Mouse (Mus musculus): Measurements from ENCODE around the gene Efcab6. TPM values are rescaled to one million over a fixed set of nuclear protein-coding genes. Genes with fewer than 3 reads are reported as not detected.

The Efcab6 gene
- polyA plus RNA-seq, 1 experiment from 2014 or later, result not detected

GRCm38 (mm10) chr15:84058841-84059240 lies 6.3 kb downstream of the Efcab6 start:
- H3K9me3 ChIP-seq (replicated peaks), result peaks cover 10% of the 10 kb centered on the region
- H3K4me3 ChIP-seq, result no peak overlapping the region
- H3K9ac ChIP-seq, result no peak overlapping the region
- H3K4me1 ChIP-seq (replicated peaks), result no peaks in the 10 kb centered on the region
- H3K27ac ChIP-seq (ENCODE audit: poor library complexity, severe bottlenecking), result no peak overlapping the region
- no peak for ATAC-seq (ENCODE audit: insufficient number of reproducible peaks, low FRiP score)
- no peak overlapping the region for H3K4me2 ChIP-seq
- 73% methylated on average over 6 of the region's 6 CpGs for WGBS
- no peaks in the 10 kb centered on the region for H3K36me3 ChIP-seq
- H3K27me3 ChIP-seq (replicated peaks), result peaks cover 17% of the 10 kb centered on the region

- Histone ChIP-seq H3K36me3 (no peaks in the 10 kb centered on the region), H3K9ac (no peak overlapping the region), H3K4me3 (no peak overlapping the region), H3K27me3 (replicated peaks) (peaks cover 12% of the 10 kb centered on the region), H3K4me1 (replicated peaks) (peaks cover 10% of the 10 kb centered on the region), H3K27ac (ENCODE audit: poor library complexity, severe bottlenecking) (no peak overlapping the region), H3K9me3 (replicated peaks) (no peaks in the 10 kb centered on the region), H3K4me2 (no peak overlapping the region)
- 60% methylated on average over 5 of the region's 5 CpGs for WGBS
- ATAC-seq (ENCODE audit: insufficient number of reproducible peaks, low FRiP score), result no peak
These were observed 9.1 kb downstream of the Efcab6 start for GRCm38 (mm10) chr15:84056083-84056482.

- Histone ChIP-seq H3K36me3 (no peaks in the 10 kb centered on the region), H3K9ac (no peak overlapping the region), H3K9me3 (replicated peaks) (no peaks in the 10 kb centered on the region), H3K4me2 (peak overlapping the region; percentile 44), H3K4me1 (replicated peaks) (peaks cover 10% of the 10 kb centered on the region), H3K4me3 (no peak overlapping the region), H3K27me3 (replicated peaks) (peaks cover 12% of the 10 kb centered on the region), H3K27ac (ENCODE audit: poor library complexity, severe bottlenecking) (no peak overlapping the region; the same call in 1 of the 2 replicates)
- 20% methylated on average over 9 of the region's 9 CpGs for WGBS
- ATAC-seq (ENCODE audit: insufficient number of reproducible peaks, low FRiP score), result 0 out of 2 replicates have a peak, but pooled peaks have one; percentile 53
These were observed 11.3 kb downstream of the Efcab6 start for GRCm38 (mm10) chr15:84053859-84054258.

DNA sequence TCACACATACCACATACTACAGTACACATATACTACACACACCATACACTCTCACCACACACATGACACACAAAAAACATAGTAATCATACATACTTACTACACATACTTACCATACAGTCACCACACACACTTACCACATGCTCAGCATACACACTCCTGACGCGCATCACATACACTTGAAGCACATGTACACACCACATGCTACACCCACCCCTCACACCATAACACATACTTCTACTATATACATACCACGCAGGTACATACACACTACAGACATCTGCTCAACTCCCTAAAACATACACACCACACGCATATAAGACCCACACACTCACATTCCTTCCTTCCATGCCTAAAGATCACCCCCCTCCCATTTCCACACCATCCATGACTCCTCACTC lies 11.9 kb downstream of the Efcab6 start:
- Histone ChIP-seq H3K27me3 (replicated peaks) (peaks cover 12% of the 10 kb centered on the region), H3K36me3 (no peaks in the 10 kb centered on the region), H3K27ac (ENCODE audit: poor library complexity, severe bottlenecking) (no peak overlapping the region), H3K4me2 (no peak overlapping the region), H3K9me3 (replicated peaks) (no peaks in the 10 kb centered on the region), H3K4me1 (replicated peaks) (peaks cover 10% of the 10 kb centered on the region), H3K4me3 (no peak overlapping the region), H3K9ac (no peak overlapping the region)
- 89% methylated on average over 4 of the region's 4 CpGs for WGBS
- no peak for ATAC-seq (ENCODE audit: insufficient number of reproducible peaks, low FRiP score)

DNA sequence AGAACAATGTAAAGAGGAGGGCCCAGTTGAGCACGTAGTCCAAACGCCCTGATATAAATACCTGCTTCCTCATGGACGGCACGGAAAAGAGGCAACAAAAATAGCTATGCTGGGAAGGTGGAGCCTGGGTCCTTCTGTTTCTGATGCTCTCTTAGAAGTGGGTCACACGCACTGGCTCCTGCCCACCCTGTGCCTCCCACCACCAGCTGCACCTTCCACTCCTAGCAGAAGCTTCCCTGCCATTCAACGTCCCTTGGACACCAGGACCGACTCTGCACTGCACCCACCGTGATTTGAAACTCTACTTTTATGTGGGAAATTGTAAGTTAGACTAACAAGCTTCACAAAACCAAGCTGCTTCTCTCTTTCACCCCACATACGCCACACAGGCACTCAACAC lies 12.8 kb downstream of the Efcab6 start:
- no peak overlapping the region for H3K4me3 ChIP-seq
- peaks cover 10% of the 10 kb centered on the region for H3K4me1 ChIP-seq (replicated peaks)
- no peaks in the 10 kb centered on the region for H3K9me3 ChIP-seq (replicated peaks)
- H3K4me2 ChIP-seq, result no peak overlapping the region
- no peak overlapping the region for H3K9ac ChIP-seq
- no peak overlapping the region for H3K27ac ChIP-seq (ENCODE audit: poor library complexity, severe bottlenecking)
- no peaks in the 10 kb centered on the region for H3K36me3 ChIP-seq
- ATAC-seq (ENCODE audit: insufficient number of reproducible peaks, low FRiP score), result no peak
- H3K27me3 ChIP-seq (replicated peaks), result peaks cover 12% of the 10 kb centered on the region
- 61% methylated on average over 9 of the region's 9 CpGs for WGBS

DNA sequence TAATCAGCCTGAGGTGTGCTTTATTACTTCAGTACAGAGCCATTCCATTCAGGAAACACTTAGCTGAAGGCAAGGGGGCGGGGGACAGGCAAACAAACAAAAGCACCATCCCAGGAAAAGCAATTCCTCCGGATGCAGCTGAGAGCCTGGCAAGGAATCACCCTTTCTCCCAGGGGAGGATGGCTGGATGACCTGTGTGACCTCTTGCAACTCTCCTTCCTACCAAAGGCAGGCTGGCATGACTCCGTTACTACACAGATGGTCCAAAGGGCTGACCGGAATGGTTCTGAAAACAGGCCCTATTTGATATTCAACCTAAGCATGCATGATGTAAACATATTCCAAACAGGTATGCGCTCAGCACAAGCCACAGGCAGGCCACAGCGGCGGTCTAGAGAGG lies 15.6 kb downstream of the Efcab6 start:
- Histone ChIP-seq H3K9me3 (replicated peaks) (peaks cover 1% of the 10 kb centered on the region), H3K36me3 (no peaks in the 10 kb centered on the region), H3K4me2 (no peak overlapping the region), H3K27ac (ENCODE audit: poor library complexity, severe bottlenecking) (no peak overlapping the region), H3K27me3 (replicated peaks) (peaks cover 5% of the 10 kb centered on the region), H3K4me1 (replicated peaks) (peaks cover 10% of the 10 kb centered on the region), H3K4me3 (no peak overlapping the region), H3K9ac (no peak overlapping the region)
- WGBS, result 73% methylated on average over 7 of the region's 7 CpGs
- no peak for ATAC-seq (ENCODE audit: insufficient number of reproducible peaks, low FRiP score)

GRCm38 (mm10) chr15:84045562-84045961 lies 19.6 kb downstream of the Efcab6 start:
- Histone ChIP-seq H3K27me3 (replicated peaks) (no peaks in the 10 kb centered on the region), H3K9me3 (replicated peaks) (peaks cover 6% of the 10 kb centered on the region), H3K27ac (ENCODE audit: poor library complexity, severe bottlenecking) (no peak overlapping the region), H3K36me3 (no peaks in the 10 kb centered on the region), H3K9ac (no peak overlapping the region), H3K4me1 (replicated peaks) (no peaks in the 10 kb centered on the region), H3K4me2 (no peak overlapping the region), H3K4me3 (no peak overlapping the region)
- ATAC-seq (ENCODE audit: insufficient number of reproducible peaks, low FRiP score), result no peak
- 84% methylated on average over 6 of the region's 6 CpGs for WGBS

- H3K36me3 ChIP-seq, result no peaks in the 10 kb centered on the region
- H3K27me3 ChIP-seq (replicated peaks), result no peaks in the 10 kb centered on the region
- ATAC-seq (ENCODE audit: insufficient number of reproducible peaks, low FRiP score), result no peak
- H3K27ac ChIP-seq (ENCODE audit: poor library complexity, severe bottlenecking), result no peak overlapping the region
- no peaks in the 10 kb centered on the region; the same call in 1 of the 2 replicates for H3K9me3 ChIP-seq (replicated peaks)
- no peak overlapping the region for H3K9ac ChIP-seq
- no peak overlapping the region for H3K4me2 ChIP-seq
- H3K4me1 ChIP-seq (replicated peaks), result no peaks in the 10 kb centered on the region
- H3K4me3 ChIP-seq, result no peak overlapping the region
- 84% methylated on average over 5 of the region's 5 CpGs for WGBS
These were observed 28.1 kb downstream of the Efcab6 start for GRCm38 (mm10) chr15:84037067-84037466.

GRCm38 (mm10) chr15:84025651-84026050 lies 39.5 kb downstream of the Efcab6 start:
- Histone ChIP-seq H3K4me1 (replicated peaks) (no peaks in the 10 kb centered on the region), H3K27me3 (replicated peaks) (no peaks in the 10 kb centered on the region), H3K4me2 (no peak overlapping the region), H3K27ac (ENCODE audit: poor library complexity, severe bottlenecking) (no peak overlapping the region), H3K9ac (no peak overlapping the region), H3K36me3 (no peaks in the 10 kb centered on the region), H3K9me3 (replicated peaks) (no peaks in the 10 kb centered on the region), H3K4me3 (no peak overlapping the region)
- no peak for ATAC-seq (ENCODE audit: insufficient number of reproducible peaks, low FRiP score)
- WGBS, result 74% methylated on average over 8 of the region's 8 CpGs

DNA sequence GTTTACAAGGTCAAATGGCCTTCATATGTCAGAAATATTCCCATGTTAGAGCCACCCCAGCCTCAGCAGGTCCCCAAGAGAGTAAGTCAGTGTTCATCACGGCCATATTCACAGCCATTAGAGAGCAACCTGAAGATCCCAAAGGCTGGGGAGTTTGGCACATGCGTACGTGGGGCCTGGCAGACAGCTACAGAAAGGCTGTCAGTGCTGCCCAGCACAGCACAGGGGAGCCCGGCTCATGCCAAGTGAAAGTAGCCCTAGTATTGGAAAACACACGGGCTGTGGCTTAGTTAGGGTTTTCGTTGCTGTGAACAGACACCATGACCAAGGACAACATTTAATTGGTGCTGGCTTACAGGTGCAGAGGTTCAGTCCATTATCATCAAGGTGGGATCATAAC lies 40.3 kb downstream of the Efcab6 start:
- WGBS, result 76% methylated on average over 6 of the region's 6 CpGs
- no peak overlapping the region for H3K4me2 ChIP-seq
- ATAC-seq (ENCODE audit: insufficient number of reproducible peaks, low FRiP score), result no peak
- no peaks in the 10 kb centered on the region for H3K4me1 ChIP-seq (replicated peaks)
- H3K9ac ChIP-seq, result no peak overlapping the region
- no peak overlapping the region for H3K4me3 ChIP-seq
- no peak overlapping the region for H3K27ac ChIP-seq (ENCODE audit: poor library complexity, severe bottlenecking)
- no peaks in the 10 kb centered on the region for H3K36me3 ChIP-seq
- peaks cover 5% of the 10 kb centered on the region for H3K9me3 ChIP-seq (replicated peaks)
- H3K27me3 ChIP-seq (replicated peaks), result no peaks in the 10 kb centered on the region

DNA sequence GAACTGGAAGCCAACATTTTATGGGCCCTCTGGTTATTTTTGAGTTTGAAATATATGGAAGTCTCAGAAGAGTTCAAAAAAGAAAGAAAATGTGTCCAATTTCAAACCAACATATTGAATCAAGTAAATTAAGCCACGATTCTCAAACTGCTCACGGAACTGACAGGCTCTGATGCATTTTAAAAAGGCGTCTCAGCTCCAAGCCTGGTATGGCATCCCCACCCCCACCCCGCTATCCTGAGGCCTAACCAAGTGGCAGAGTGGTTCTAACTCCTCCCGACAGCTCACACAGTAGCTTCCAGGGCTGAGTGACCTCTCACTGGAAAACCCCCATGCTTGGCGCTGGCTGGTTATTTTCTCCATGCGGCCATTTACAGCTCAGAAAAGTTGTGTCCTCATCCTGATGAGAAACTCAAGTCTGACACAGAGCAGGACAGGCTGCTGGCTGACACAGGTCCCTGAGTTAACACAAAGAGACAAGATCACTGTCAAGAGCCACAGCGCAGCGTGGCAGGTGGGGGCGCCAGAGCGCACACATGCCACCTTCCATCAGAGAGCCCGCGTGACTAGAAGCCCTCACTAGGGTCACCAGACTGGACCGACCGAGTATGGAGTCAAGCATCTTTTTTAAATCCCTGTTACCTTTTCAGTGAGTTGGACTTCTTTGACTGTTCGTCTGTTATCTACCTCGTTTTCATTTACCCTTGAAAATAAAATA lies 55.7 kb downstream of the Efcab6 start:
- no peaks in the 10 kb centered on the region for H3K36me3 ChIP-seq
- H3K27ac ChIP-seq (ENCODE audit: poor library complexity, severe bottlenecking), result no peak overlapping the region
- H3K4me2 ChIP-seq, result no peak overlapping the region
- WGBS, result 53% methylated on average over 17 of the region's 17 CpGs
- H3K4me3 ChIP-seq, result no peak overlapping the region
- peaks cover 20% of the 10 kb centered on the region for H3K27me3 ChIP-seq (replicated peaks)
- no peak overlapping the region for H3K9ac ChIP-seq
- ATAC-seq (ENCODE audit: insufficient number of reproducible peaks, low FRiP score), result no peak
- no peaks in the 10 kb centered on the region for H3K9me3 ChIP-seq (replicated peaks)
- no peaks in the 10 kb centered on the region for H3K4me1 ChIP-seq (replicated peaks)

GRCm38 (mm10) chr15:84004306-84004705 lies 60.9 kb downstream of the Efcab6 start:
- Histone ChIP-seq H3K36me3 (no peaks in the 10 kb centered on the region), H3K4me2 (no peak overlapping the region), H3K4me1 (replicated peaks) (no peaks in the 10 kb centered on the region), H3K9ac (no peak overlapping the region), H3K4me3 (no peak overlapping the region), H3K9me3 (replicated peaks) (no peaks in the 10 kb centered on the region), H3K27ac (ENCODE audit: poor library complexity, severe bottlenecking) (no peak overlapping the region), H3K27me3 (replicated peaks) (peaks cover 14% of the 10 kb centered on the region)
- no peak for ATAC-seq (ENCODE audit: insufficient number of reproducible peaks, low FRiP score)
- WGBS, result 85% methylated on average over 14 of the region's 14 CpGs

All from heart, embryonic 12.5 days (tissue).